Mouse (Mus musculus) heart, adult 8-10 months (tissue): ENCODE data around the gene Bsx. TPM values are rescaled to one million over a fixed set of nuclear protein-coding genes. Genes with fewer than 3 reads are reported as not detected.

ENCODE experiments used
- DNase-seq: peaks from one replicate; pipeline ENCODE4 v3.0.0; 2022; ENCODE audit warnings: low spot score
- total RNA-seq, 4 experiments: library from RNA; stranded (reverse); gene quantifications; 2 replicates each; pipeline ENCODE4 v1.2.4; 2022

Gene Bsx
- total RNA-seq = not detected

DNA sequence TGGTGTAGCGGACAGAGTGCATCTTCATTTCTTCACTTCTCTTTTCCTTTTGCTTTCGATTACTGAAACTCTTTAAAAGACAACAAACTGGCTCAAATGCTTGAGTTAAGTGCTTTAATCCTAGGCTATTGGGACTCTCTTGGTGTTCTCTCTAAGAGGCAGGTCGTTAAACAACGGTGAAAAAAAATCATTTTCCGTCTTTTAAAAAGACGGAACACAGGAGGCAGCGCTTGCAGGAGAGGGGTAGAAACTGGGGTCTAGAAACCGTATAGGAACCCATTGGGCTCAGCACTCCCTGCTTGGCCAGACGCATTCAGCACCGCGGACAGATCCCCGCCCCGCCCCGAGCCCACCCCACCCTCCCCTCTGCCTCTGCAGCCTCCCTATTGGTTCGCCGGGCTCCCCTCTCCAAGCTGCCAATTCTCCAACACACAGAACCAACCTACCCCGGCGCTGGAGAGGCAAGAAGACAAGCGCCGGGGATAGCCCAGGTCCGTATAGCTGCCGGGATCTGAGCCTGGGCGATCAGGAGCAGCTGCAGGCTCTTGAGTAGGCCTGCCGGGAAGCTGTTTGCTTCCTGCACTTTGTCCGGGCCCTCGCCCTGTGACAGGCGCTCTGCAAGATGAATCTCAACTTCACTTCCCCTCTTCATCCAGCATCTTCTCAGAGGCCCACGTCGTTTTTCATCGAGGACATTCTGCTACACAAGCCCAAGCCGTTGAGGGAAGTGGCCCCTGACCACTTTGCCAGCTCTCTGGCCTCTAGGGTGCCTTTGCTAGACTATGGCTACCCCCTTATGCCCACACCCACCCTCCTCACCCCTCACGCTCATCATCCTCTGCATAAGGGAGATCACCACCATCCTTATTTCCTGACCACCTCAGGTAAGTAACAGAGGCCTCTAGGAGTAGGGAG is at the start of gene Bsx:
Gene Bsx (plus strand): TSS at position 572 of the 915 bp plus-strand sequence.
- no peak for DNase-seq

DNA sequence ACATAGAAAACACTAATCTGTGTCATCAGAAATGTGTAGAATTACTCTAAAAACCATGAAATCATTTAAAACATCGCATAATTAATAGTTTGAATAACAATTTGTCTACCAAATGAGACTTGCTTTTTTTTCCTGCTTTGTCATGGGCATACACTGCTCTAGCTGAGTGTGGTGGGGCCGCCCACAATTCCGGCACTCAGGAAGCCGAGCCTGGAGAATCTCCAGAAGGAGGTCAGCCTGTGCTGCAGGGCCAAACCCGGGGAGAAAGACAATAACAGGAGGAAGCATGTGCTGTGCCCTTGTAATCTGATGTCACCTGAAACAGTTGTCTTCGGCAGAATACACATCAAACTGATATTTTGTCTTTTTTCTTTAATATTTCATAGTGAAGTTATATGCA is 48.3 kb upstream of the Bsx start:
- no peak for DNase-seq

DNA sequence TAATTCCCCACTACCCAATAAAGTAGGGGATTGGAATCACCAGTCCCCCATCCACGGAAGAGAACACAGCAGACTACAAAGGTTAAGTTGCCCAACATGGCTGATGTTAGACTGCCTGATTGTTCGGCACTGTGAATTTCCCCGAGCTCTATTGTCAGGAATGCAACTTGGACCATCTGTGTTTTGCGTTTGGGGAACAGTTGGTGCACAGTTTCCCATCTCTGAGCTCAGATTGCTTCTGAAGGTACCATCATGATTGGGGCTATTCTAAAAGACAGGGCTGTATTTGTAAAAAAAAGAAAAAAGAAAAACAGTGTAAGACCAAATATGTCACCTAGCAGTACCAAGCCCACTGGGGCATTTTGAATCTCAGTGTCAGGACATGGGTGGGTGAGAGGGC is 46.6 kb upstream of the Bsx start:
- DNase-seq = no peak

DNA sequence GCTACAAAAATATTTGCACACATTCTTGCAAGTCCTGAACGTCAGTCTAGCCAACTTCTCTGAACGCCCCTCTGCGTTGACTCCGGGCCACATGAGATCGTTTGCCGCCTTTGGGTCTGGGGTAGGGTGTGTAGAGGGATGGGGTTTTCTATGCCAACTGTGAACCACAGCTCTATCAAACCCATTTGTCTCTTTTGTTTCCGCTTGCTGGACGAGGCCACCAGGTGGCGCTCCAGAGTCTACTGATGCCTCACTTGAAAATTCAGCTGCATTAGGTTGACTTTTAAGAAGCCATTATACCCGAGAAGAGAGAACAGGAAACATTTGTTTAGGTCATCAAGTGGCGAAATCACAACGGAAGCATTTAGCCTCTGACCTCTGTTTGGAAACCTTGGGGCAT is 39.4 kb upstream of the Bsx start:
- peak; percentile 65 for DNase-seq

DNA sequence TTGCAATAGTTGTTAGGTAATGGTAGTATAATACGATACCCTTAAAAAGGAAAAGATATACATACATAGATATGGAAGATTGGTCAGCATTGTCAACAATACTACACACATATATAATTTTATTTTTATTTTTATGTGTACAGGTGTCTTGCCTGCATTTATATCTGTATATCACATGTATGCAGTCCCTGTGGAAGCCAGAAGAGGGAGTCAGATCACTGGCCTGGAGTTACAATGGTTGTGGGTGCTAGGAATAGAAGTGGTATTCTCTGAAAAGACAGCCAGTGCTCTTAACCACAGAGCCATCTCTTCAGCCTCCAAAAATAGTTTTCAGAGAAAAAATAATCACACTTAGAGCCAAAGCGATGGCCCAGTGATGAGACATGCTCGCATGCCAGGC is 37.2 kb upstream of the Bsx start:
- DNase-seq = no peak

DNA sequence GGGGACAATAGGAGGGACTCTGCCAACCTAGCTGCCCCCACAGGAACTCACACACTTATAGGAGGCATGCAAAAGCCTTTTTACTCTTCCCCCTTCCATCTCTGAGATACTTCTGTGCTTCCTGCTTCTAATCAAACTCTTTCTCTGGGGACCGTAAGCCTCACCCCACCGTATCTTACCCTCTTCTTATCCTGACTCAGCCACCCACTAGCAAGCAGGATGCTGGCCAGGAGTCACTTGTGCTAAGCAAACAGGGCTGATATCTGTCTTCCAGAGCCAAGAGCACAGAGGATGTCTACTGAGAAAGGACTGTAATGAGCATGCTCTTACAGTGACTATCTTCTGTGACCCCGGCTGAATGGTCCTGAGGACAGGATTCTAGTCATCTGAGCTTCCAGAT is 34.3 kb upstream of the Bsx start:
- DNase-seq = no peak

DNA sequence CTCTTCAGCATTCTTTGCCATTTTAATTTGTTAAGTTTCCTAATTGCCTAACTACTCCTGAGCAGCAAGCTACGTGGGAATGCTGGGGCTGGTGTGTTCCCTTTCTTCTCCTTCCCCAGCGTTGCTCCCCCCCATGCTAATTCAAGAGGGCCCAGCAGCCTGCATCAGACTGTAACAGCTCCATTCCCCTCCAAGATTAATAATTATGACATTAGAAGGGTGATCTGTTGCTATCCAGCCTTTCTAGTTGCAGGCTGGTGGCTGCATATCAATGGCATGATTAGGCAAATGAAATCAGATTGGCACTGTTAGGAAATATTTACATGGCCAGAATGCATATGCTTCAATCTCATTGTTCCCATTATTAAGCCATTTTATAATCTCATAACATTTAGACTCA is 22.4 kb upstream of the Bsx start:
- no peak for DNase-seq

DNA sequence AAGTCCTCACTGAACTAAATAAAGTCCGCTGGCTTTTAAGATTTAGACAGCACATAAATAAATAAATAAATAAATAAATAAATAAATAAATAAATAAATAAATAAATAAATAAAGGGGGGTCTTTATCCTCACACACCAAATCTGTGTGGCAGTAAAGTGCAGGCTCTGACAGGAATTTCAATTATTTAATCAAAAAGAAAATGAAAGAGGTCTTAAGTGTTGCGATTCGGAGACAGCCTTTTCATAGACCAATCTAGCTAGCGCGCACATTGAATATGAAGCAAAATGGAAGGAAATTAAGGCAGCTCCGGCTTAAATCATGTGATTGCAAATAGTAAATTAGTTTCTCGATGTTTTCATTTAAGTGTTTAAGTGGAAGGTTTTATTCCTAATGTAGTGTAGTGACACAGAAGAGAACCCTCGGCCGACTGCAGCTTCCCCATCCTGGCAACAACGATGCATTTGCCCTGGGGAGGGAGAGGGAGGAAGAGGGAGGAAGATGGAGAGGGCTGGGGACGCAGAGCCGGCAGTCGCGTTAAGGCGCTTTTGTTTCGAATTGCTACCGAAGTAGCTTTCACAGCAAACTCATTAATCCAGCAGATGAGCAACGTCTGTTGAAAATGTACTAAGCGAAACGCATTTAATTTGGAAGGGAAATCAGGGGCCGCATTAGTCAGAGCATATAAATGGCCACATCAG is 15.3 kb upstream of the Bsx start:
- no peak for DNase-seq

DNA sequence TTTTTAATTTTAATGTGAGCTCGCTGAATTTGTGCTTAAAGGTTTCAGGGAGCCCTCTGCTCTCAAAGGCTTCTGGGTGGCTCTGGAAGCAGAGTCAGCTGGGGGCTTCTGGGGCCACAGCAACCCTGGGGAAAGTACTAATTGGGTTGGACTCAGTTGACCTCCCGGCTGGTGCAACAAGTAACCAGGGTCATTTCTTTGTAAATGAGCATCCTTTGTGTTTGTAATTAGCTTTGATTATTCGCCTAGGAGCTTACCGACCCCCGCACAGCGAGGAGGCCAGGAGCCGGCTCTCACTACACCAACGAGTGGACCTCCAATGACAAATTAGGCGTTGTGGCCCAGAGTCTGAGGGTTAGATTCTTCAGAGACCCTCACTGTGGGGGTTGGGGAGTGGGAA is 14.7 kb upstream of the Bsx start:
- DNase-seq = no peak

DNA sequence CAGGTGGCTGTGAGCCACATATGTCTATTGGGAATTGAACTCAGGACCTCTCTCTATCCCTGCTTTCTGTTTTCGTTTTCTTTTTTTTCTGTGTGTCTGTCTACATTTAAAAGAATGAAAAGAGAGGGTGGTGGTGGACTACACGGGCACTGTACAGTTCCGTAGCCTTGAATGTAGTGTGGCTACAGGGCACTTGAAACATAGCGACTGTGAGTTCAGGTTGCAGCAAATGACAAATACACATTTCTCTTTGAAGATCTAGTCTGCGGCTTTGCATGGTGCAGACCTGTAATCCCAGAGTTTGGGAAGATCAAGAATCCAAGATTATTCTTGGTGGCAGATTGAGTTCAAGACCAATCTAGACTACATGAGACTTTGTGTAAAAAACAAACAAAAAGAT is 3.6 kb upstream of the Bsx start:
- DNase-seq = no peak

DNA sequence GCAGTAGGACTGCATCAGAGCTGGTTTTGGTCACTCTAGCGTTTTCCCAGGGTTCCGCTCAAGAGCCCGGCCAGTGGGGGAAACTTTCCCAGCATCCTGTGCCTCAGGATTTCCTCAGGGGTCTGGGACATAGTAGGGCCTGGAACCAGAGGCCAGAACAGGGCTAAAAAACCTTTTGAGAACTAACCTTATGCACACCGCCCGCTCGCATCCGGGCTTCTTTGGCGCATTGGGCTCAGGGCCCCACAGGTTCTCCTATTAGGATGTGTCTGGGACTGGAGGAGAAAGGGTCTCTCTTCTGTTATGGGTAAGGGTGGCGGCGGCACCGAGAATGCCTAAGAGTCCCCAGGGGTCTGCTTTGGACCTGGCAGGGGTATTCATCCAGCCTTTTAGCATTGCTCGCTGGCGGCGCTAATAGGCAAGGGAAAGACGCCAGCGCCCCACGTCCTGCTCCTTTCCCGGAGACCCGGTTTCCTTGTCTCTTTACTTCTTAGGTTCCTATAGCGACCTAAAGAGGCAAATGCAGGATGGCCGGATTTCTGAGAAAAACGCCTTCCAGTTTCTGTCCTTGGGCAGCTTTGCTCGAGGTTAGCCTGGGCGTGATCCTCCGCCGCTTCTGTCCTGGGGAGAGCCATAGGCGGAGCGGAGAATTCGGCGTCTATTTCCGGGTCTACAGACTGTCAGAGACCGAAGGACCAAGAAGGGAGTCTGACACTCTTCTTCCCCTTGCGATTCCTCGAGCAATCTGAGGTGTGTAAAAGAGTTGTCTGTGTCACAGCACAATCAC is 2.4 kb upstream of the Bsx start:
- peak; percentile 5 for DNase-seq

DNA sequence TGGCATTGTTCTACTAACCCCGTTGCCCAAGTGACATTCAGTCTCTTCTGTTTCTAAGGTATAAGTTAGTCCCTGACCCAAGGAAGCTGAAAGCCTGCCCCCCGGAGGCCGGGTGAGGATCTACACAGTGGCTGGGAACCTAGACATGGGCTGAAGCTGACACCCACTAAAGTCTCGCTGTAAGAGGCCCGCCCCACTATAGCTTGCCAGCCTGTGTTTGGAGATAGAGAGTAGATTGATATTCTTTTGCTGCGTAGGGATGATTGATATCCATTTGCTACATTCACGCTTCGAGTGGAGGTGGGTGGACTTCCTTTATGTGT is 1.8 kb upstream of the Bsx start:
- DNase-seq = no peak

DNA sequence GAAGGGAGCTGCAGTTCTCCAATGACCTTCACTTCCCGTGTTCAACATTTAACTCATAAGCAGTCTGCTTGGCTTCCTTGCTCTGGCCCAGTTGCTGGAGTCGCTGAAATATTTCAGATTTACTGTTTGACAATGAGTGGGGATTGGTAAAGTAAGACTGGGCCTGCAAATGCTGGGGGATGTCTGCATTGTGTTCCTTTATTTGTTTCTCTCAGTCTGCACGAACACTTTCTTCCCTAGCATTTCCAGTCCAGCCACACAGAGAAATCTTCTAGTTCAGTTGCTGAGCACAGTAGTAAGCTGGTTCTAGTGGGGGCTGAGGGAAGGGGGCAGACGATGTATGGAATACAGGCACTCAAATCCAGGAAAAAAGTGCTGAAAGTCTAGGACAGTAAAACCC is 1.0 kb downstream of the Bsx start:
- no peak for DNase-seq

DNA sequence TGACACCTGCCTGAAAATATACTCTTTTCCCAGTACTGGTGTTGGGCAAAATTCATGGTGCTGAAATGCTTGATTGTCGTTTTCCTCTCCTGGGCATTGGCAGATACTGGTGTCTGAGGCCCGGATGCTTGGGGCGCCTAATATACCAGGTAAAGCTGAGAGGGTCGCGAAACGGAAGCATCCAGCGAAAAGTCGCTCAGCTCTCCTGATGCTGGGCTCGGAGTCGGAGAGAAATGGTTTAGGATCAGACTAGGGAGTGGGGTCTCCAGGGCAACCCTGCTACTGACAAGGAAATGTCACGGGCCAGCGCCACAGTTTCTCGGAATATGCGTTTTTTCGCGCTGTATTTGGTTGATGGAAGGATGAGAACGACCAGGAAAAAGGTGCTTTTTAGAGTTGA is 1.5 kb downstream of the Bsx start:
- no peak for DNase-seq

DNA sequence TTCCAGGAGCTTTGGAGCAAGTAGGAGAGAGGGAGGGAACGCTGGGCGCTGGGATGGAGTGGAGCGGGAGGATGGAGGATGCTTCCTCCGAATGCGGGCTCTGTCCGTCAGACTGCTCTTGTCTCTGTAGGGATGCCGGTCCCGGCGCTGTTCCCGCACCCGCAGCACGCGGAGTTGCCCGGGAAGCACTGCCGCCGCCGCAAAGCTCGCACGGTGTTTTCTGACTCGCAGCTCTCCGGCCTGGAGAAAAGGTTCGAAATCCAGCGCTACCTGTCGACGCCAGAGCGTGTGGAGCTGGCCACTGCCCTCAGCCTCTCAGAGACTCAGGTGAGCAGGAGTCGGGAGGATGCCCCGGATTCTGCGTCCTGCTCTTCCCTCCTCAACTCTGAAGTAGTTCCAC is 2.2 kb downstream of the Bsx start:
- DNase-seq = no peak

DNA sequence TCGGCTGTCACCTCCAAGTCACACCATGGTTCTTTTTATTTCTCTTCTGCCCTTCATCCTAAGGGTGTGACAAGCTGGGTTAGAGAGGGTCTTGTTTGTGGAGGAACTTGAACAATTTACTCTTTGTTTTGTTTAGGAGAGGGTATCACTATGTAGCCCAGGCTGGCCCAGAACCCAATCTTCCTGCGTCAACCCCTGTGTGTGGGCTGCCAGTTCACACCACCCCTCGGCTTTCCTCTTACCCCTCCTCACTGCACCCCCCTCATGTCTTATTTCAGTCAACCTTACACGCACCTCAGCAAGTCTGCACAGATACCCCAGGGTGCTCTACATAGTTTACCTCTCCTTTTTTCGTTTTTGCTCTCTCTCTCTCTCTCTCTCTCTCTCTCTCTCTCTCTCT is 2.8 kb downstream of the Bsx start:
- DNase-seq = no peak

DNA sequence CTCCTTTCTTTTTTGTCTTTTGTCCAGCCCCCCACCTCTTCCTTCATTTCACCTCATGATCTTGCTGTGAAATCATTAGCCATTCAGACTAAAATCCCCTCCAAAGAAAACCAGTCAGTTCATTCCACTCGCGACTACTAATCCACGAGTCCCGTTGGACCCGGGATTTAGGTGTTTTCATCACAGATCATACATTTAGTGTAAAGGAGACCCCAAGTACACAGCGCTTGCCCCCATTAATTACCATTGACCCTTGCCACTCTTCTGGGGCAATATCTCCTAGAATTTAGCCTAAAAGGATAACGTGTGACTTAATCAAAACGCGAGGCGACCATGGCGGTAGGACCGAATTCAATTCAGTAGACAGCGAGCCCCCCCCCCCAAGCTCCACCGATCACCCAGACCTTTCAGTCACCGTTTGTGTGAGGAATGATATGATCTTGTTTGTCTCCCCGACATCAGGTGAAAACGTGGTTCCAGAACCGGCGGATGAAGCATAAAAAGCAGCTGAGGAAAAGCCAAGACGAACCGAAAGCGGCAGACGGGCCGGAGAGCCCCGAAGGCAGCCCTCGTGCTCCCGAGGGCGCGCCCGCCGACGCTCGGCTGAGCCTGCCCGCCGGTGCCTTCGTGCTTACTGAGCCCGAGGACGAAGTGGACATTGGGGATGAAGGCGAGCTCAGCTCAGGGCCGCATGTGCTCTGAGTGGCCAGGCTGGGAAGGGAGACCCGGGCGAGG is 3.4 kb downstream of the Bsx start:
- DNase-seq = no peak

DNA sequence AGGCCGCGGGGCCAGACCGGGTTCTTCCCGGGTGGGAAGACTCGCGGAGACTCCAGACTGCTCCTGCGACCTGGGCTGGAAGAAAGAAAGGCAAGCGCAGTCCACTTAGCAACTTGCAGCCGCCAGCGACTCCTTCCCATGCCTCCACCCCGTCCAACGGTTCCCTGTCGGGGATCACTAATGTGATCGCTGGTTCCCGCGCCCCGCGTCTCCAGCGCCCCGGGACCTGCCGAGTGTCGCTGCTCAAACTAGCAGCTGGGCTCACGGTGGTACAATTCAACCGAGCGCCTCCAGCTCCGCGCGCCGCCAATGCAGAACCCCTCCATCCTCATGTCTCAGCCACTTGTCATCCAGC is 3.9 kb downstream of the Bsx start:
- DNase-seq = no peak

DNA sequence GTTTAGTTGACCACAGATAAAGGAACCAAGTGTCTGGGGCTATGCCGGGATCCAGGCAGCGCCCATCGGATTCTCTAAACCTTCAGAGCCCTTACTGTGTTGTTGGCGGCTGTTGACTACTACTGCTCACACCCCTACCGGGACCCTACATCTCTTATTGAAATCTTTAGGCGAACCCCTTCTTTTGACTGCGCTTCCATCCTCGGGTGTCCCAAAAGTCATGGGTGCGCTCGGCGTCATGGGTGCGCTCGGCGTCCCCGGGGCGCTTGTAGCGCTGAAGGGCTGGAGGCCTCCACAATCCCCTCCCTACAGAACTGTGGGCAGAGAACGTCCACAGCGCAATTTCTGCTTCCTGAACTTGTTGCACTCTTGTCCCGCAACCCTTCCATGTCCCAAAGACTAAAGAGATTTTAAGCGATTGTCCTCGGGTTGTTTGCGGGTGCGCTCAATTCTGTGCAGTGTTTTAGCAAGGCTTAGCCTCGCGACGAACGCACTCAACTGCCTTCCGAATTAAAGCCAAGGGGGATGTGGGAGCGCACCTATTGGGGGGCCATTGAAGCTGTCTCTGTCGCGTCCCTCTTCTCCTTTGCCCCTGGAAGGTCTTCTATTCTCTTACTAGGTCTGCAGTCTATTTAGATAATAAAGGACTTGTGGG is 4.5 kb downstream of the Bsx start:
- no peak for DNase-seq

DNA sequence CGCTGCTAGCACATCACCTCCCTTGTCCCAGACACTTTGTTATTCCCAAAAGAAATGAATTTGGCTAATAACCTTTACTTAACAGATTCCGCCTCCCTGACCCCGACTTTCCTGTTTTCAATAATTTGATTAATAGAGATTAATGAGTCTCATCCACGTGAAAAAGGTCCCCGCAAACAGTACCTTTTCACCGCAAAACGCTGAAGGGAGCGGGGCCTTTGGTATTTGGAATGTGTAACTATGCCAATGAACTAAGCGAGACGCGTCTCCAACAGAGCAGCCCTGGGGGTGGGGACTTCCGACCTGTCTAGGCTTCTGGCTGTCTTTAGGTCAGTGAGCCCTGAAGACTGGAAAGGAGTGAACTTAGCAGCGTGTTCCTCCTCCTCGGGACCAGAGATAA is 5.1 kb downstream of the Bsx start:
- no peak for DNase-seq

DNA sequence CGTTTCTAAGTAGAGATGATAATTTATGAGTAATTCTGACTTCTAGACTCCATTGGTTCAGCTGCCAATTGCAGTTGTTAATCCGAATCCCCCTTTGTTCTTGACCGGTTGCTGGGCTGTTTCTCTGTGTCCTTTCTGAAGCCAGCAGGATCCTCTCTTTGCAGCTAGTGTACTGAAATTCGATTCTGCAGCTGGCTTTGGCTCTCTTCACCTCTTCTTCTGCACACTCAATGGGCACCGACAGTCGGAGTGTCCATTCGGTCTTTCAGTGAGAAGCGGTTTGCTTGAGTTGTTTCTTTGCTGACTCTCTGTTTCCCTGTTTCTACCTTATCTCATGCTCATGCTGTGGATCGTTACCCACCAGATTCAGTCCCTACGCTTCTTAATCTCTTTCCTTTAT is 11.7 kb downstream of the Bsx start:
- DNase-seq = no peak

DNA sequence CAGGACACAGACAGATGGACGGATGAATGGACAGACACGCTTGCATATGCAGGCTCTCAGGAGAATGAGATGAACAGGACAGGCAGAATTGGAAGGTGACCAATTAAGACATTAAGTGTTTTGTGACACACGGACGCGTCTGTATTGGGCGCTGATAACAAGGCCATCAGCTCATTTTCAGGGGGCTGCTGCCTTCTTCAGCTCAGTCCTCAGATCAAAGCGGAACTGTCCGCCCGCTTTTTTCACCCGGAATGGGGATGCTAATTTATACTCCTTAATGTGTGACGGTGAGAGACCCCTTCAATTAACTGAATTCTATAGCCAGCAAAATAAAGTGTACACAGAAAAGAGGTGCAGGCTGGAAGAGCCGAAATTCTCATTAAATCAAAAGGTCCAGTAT is 15.5 kb downstream of the Bsx start:
- DNase-seq = no peak
